Mouse (Mus musculus) heart, adult 8-10 months (tissue): ENCODE results near the gene Dmp1. TPM values are rescaled to one million over a fixed set of nuclear protein-coding genes. Genes with fewer than 3 reads are reported as not detected.

Experiments
- DNase-seq: peaks from one replicate; pipeline ENCODE4 v3.0.0; 2022; ENCODE audit warnings: low spot score
- total RNA-seq, 4 experiments: library from RNA; stranded (reverse); gene quantifications; 2 replicates each; pipeline ENCODE4 v1.2.4; 2022

The Dmp1 gene
- total RNA-seq, 4 experiments from 2014 or later = not detected

- no peak for DNase-seq
Measured at GRCm38 (mm10) chr5:104261908-104262461, 59.6 kb downstream of the Dmp1 start.

- no peak for DNase-seq
Measured at GRCm38 (mm10) chr5:104263014-104263776, 60.8 kb downstream of the Dmp1 start.

Other genes starting within 250 kb of the Dmp1 start
- not detected for gene Hsd17b13, start 225.2 kb upstream of the Dmp1 start, total RNA-seq
- 10 to 100 TPM; 26.5 to 30.0 (median 27.4) TPM for gene Hsd17b11, start 180.7 kb upstream of the Dmp1 start, total RNA-seq
- gene Nudt9, start 156.3 kb upstream of the Dmp1 start, total RNA-seq = 10 to 100 TPM; 53.8 to 58.9 (median 56.7) TPM
- not detected for gene Gm17660, start 125.0 kb upstream of the Dmp1 start, total RNA-seq
- 100 to 1,000 TPM; 165 to 223 (median 203) TPM for gene Sparcl1, start 88.9 kb upstream of the Dmp1 start, total RNA-seq
- gene Dspp, start 31.9 kb upstream of the Dmp1 start, total RNA-seq = not detected
- not detected for gene Ibsp, start 96.6 kb downstream of the Dmp1 start, total RNA-seq
- gene Mepe, start 122.7 kb downstream of the Dmp1 start, total RNA-seq = not detected
- gene Spp1, start 232.5 kb downstream of the Dmp1 start, total RNA-seq = under 1 TPM in 3 of 4 experiments, not detected in 1; 0.30 to 0.80 (median 0.37) TPM